Mouse (Mus musculus): ENCODE data around the gene Gm10803. TPM values are rescaled to one million over a fixed set of nuclear protein-coding genes. Genes with fewer than 3 reads are reported as not detected.
A peak's percentile ranks its signal among the peaks of the same experiment; 100 is the strongest.
"Not testable (repeated sequence)": the region's sequence is repeated elsewhere in the genome, so short reads cannot be mapped to it uniquely, and the experiment has no call there.

The Gm10803 gene
- total RNA-seq (2014; rRNA removed), result not detected in 2 replicates
- not detected in 2 replicates for polyA plus RNA-seq (2015; fragmentation: Nextera tagmentation; extraction: Ambion mirVana)

DNA sequence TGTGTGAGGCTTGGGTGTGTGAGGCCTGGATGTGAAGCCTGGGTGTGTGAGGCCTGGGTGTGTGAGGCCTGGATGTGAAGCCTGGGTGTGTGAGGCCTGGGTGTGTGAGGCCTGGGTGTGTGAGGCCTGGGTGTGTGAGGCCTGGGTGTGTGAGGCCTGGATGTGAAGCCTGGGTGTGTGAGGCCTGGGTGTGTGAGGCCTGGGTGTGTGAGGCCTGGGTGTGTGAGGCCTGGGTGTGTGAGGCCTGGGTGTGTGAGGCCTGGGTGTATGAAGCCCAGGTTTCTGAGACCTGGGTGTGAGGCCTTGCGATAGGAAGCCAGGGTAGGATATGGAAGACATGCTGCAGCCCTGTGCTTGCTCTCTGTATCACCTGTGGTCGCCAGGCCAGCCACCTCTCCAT, at the start of gene Gm10803:
Gene Gm10803, plus strand, starts transcription at position 301 of the 400 bp plus-strand sequence.
- H3K4me3 ChIP-seq (ENCODE audit: low read depth, low read length); H3K27me3 ChIP-seq (ENCODE audit: insufficient read depth, low read length); DNase-seq; H3K9me3 ChIP-seq (ENCODE audit: low read length); H3K36me3 ChIP-seq (ENCODE audit: insufficient read depth); H3K4me1 ChIP-seq (ENCODE audit: insufficient read depth); H3K9ac ChIP-seq; H3K4me2 ChIP-seq (ENCODE audit: low read depth); ATAC-seq; H3K27ac ChIP-seq (ENCODE audit: low read depth, low read length): not testable (repeated sequence)
- 92% methylated on average over 2 of the region's 2 CpGs for WGBS

DNA sequence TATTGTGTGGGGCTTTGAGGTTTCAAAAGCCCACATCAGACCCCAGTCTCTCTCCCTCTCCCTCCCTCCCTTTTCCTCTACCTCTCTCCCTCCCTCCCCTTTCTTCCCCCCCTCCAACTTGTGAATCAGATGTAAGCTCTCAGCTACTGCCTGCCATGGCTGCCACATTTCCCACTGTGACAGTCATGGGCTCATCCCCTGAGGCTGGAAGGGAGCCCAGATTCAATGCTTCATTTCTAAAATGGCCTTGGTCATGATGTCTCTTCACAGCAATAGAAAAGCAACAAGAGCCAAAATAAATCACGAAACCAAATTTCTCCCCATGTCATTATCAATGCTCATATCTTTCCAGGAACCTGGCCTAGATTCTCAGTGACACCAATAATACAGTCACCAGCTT, 49.5 kb upstream of the Gm10803 start:
- H3K4me2 ChIP-seq (ENCODE audit: low read depth), result no peak overlapping the region
- no peaks in the 10 kb centered on the region for H3K4me1 ChIP-seq (ENCODE audit: insufficient read depth)
- H3K27ac ChIP-seq (ENCODE audit: low read depth, low read length), result no peak overlapping the region
- DNase-seq (peak; percentile 35), ATAC-seq (peak; percentile 53; the same call in 1 of the 2 replicates)
- H3K9me3 ChIP-seq (ENCODE audit: low read length), result no peaks in the 10 kb centered on the region
- no peak for TF ChIP-seq CTCF (IDR thresholded peaks at IDR 0.05; ENCODE audit: low read depth)
- no peak overlapping the region for H3K9ac ChIP-seq
- no peak overlapping the region for H3K4me3 ChIP-seq (ENCODE audit: low read depth, low read length)
- no peaks in the 10 kb centered on the region for H3K27me3 ChIP-seq (ENCODE audit: insufficient read depth, low read length)
- WGBS, result 56% methylated on average over 1 of the region's 1 CpGs
- no peaks in the 10 kb centered on the region for H3K36me3 ChIP-seq (ENCODE audit: insufficient read depth)

DNA sequence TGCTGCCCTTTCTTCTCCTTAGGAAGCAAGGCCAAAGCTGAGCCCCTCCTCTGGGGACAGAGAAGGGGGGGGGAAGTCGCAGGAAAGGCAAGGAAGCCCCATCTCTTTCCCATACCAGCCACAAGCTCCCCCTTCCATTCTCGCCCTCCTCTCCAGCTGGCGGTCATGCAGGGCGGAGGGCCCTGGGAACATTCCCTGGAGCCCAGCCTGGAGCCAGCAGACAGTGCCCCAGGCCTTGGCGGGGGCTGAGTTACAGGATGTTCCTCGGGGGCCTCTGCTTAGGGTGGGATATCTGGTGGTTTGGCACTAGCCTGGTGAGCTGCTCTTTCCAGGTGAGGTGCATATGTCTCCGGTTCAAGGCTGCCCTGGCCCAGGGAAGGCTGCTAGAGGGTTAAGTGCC, 48.2 kb upstream of the Gm10803 start:
- no peak for TF ChIP-seq CTCF (IDR thresholded peaks at IDR 0.05; ENCODE audit: low read depth)
- Histone ChIP-seq H3K27me3 (ENCODE audit: insufficient read depth, low read length) (no peaks in the 10 kb centered on the region), H3K36me3 (ENCODE audit: insufficient read depth) (no peaks in the 10 kb centered on the region), H3K9me3 (ENCODE audit: low read length) (no peaks in the 10 kb centered on the region), H3K4me3 (ENCODE audit: low read depth, low read length) (no peak overlapping the region), H3K27ac (ENCODE audit: low read depth, low read length) (no peak overlapping the region), H3K4me2 (ENCODE audit: low read depth) (no peak overlapping the region), H3K9ac (no peak overlapping the region), H3K4me1 (ENCODE audit: insufficient read depth) (no peaks in the 10 kb centered on the region)
- DNase-seq, result no peak
- 53% methylated on average over 7 of the region's 7 CpGs for WGBS
- ATAC-seq, result no peak

DNA sequence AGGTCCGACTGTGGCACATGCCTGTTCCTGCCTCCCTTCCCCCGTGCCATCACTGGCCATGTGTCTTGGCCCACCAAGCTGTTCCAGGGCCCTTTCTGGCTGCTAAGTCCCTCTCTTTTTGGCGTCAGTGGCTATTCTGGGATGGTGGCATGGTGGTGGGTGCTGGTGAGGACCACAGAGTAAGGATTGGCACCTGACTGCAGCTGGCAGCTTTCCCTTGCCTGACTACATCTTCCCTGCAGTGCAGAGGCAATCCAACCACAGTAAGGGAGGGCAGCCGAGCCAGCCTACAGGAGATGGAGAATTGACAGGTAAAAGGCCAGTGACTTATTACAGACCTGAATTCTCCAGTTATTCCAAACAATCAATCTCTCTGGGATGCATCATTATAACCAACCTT, 45.1 kb upstream of the Gm10803 start:
- 73% methylated on average over 4 of the region's 4 CpGs for WGBS
- Histone ChIP-seq H3K27ac (ENCODE audit: low read depth, low read length) (no peak overlapping the region), H3K4me1 (ENCODE audit: insufficient read depth) (no peaks in the 10 kb centered on the region), H3K4me3 (ENCODE audit: low read depth, low read length) (no peak overlapping the region), H3K9me3 (ENCODE audit: low read length) (no peaks in the 10 kb centered on the region), H3K4me2 (ENCODE audit: low read depth) (no peak overlapping the region), H3K27me3 (ENCODE audit: insufficient read depth, low read length) (no peaks in the 10 kb centered on the region), H3K9ac (no peak overlapping the region), H3K36me3 (ENCODE audit: insufficient read depth) (no peaks in the 10 kb centered on the region)
- DNase-seq, result no peak
- no peak for TF ChIP-seq CTCF (IDR thresholded peaks at IDR 0.05; ENCODE audit: low read depth)
- no peak for ATAC-seq

DNA sequence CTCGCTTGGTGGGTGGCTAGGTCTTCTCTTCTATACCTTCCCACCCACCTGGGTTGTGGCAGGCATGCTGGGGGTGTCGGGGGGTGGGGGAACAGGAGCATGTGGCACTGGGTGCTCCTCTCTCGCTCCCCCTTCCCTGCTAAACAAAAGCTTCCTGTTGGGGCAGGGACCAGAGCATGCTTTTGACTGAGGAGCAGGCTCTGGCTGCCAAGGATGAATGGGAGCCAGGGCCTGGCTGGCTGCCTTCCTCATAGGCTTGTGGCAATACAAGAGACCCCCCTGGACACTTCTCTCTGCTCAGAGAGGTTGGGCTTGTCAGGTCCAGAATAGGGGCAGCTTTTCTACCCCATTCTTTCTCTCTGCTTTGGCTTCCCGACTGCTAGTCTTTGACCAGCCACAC, 39.3 kb upstream of the Gm10803 start:
- DNase-seq (peak; percentile 65), ATAC-seq (peak; percentile 63)
- peaks cover 6% of the 10 kb centered on the region; the same call in 1 of the 2 replicates for H3K4me1 ChIP-seq (ENCODE audit: insufficient read depth)
- H3K27me3 ChIP-seq (ENCODE audit: insufficient read depth, low read length), result no peaks in the 10 kb centered on the region
- TF ChIP-seq CTCF (IDR thresholded peaks at IDR 0.05; ENCODE audit: low read depth), result no peak
- 44% methylated on average over 4 of the region's 4 CpGs for WGBS
- H3K27ac ChIP-seq (ENCODE audit: low read depth, low read length), result no peak overlapping the region
- no peak overlapping the region for H3K4me3 ChIP-seq (ENCODE audit: low read depth, low read length)
- no peak overlapping the region for H3K4me2 ChIP-seq (ENCODE audit: low read depth)
- H3K9ac ChIP-seq, result no peak overlapping the region
- no peaks in the 10 kb centered on the region for H3K9me3 ChIP-seq (ENCODE audit: low read length)
- H3K36me3 ChIP-seq (ENCODE audit: insufficient read depth), result no peaks in the 10 kb centered on the region

DNA sequence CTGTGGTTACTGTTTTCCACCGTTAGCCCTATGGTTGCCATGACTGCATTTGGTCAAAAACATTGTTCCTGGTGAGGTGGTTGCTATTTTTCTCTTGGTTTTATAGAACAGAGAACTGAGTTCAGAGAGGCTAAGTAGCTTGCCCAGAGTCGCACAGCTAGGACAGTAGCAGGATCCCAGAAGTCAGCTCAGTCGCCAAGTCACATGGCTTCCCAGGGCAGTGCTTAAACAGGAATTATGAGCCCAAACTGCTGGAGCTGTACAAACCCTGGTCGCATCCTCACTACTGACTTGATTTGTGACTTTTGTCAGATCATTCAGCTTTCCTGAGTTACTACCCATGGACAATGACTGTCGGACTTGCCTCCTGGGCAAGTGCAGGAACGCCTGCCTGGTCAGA, 38.8 kb upstream of the Gm10803 start:
- H3K9me3 ChIP-seq (ENCODE audit: low read length), result no peaks in the 10 kb centered on the region
- no peak overlapping the region for H3K4me3 ChIP-seq (ENCODE audit: low read depth, low read length)
- H3K27ac ChIP-seq (ENCODE audit: low read depth, low read length), result no peak overlapping the region
- H3K4me2 ChIP-seq (ENCODE audit: low read depth), result peak overlapping the region; percentile 10; the same call in 1 of the 2 replicates
- TF ChIP-seq CTCF (IDR thresholded peaks at IDR 0.05; ENCODE audit: low read depth), result no peak
- DNase-seq (no peak), ATAC-seq (no peak)
- H3K4me1 ChIP-seq (ENCODE audit: insufficient read depth), result peaks cover 6% of the 10 kb centered on the region; the same call in 1 of the 2 replicates
- H3K9ac ChIP-seq, result peak overlapping the region; percentile 14; the same call in 1 of the 2 replicates
- WGBS, result 57% methylated on average over 6 of the region's 6 CpGs
- H3K27me3 ChIP-seq (ENCODE audit: insufficient read depth, low read length), result no peaks in the 10 kb centered on the region
- H3K36me3 ChIP-seq (ENCODE audit: insufficient read depth), result no peaks in the 10 kb centered on the region

DNA sequence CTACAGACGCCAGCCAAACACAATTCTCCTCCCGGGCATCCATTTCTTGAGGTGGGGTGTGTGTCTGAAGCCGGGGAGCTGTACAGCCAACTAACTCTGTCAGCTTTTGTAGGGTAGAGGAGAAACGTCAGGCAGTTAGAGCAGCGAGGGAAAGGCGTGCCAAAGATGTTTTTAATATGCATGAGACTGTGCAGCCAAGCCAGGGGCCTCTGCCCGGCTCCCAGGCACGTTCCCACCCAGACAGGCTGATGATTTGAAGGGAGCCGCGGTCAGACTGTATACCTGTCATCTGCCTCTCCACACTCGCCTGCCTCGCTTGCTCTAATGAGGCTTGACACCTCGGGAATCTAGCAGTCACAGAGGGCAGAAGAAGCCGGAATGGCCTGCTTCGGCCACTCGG, 38.4 kb upstream of the Gm10803 start:
- H3K4me1 ChIP-seq (ENCODE audit: insufficient read depth), result peaks cover 6% of the 10 kb centered on the region; the same call in 1 of the 2 replicates
- DNase-seq, result peak; percentile 36
- H3K4me2 ChIP-seq (ENCODE audit: low read depth), result peak overlapping the region; percentile 10; the same call in 1 of the 2 replicates
- no peaks in the 10 kb centered on the region for H3K9me3 ChIP-seq (ENCODE audit: low read length)
- peak overlapping the region; percentile 14; the same call in 1 of the 2 replicates for H3K9ac ChIP-seq
- ATAC-seq, result peak; percentile 68
- no peak overlapping the region for H3K27ac ChIP-seq (ENCODE audit: low read depth, low read length)
- 28% methylated on average over 16 of the region's 16 CpGs for WGBS
- H3K36me3 ChIP-seq (ENCODE audit: insufficient read depth), result no peaks in the 10 kb centered on the region
- no peak overlapping the region for H3K4me3 ChIP-seq (ENCODE audit: low read depth, low read length)
- H3K27me3 ChIP-seq (ENCODE audit: insufficient read depth, low read length), result no peaks in the 10 kb centered on the region
- TF ChIP-seq CTCF (IDR thresholded peaks at IDR 0.05; ENCODE audit: low read depth), result no peak
